Mouse (Mus musculus) intestine, embryonic 15.5 days (tissue): ENCODE measurements at regions not wholly inside any gene's neighbourhood (a gene's known extent, or its start where the extent isn't known, plus 50 kb on each side); places are given as distances from the start of the nearest gene placed in this dataset.

Source experiments
- ATAC-seq: fragments of 200-750 bp; cut with Nextera tagmentation; 2 replicates; pipeline ENCODE4 v1.8.0; 2017; ENCODE audit warnings: moderate TSS enrichment, moderate library complexity
- H3K27ac ChIP-seq: fragments of 300-500 bp; sonication (generic); 2 replicates; pipeline ENCODE4 v1.5.1; 2015; ENCODE audit warnings: mild to moderate bottlenecking, inconsistent platforms
- H3K27me3 ChIP-seq: fragments of 300-500 bp; sonication (generic); replicated peaks from 2 replicates; pipeline ENCODE4 v1.6.1; 2015; ENCODE audit warnings: inconsistent platforms
- H3K36me3 ChIP-seq: fragments of 300-500 bp; sonication (generic); 2 replicates; pipeline ENCODE4 v1.6.1; 2015; ENCODE audit warnings: inconsistent platforms
- H3K4me1 ChIP-seq: fragments of 300-500 bp; sonication (generic); replicated peaks from 2 replicates; pipeline ENCODE4 v1.6.1; 2015; ENCODE audit warnings: inconsistent platforms
- H3K4me2 ChIP-seq: fragments of 300-500 bp; sonication (generic); replicated peaks from 2 replicates; pipeline ENCODE4 v1.6.1; 2015; ENCODE audit warnings: mild to moderate bottlenecking, inconsistent platforms
- H3K4me3 ChIP-seq: fragments of 300-500 bp; sonication (generic); replicated peaks from 2 replicates; pipeline ENCODE4 v1.5.1; 2015; ENCODE audit warnings: inconsistent platforms
- H3K9ac ChIP-seq: fragments of 300-500 bp; sonication (generic); 2 replicates; pipeline ENCODE4 v1.6.1; 2015; ENCODE audit warnings: inconsistent platforms
- H3K9me3 ChIP-seq: fragments of 300-500 bp; sonication (generic); 2 replicates; pipeline ENCODE4 v1.6.1; 2016; ENCODE audit warnings: inconsistent platforms
- WGBS: fragments of 180-500 bp; shearing (Covaris S2); methylation state at CpG from one replicate; pipeline ENCODE4 v1.1.7; 2015; 5-methylcytosine and 5-hydroxymethylcytosine counted together

DNA sequence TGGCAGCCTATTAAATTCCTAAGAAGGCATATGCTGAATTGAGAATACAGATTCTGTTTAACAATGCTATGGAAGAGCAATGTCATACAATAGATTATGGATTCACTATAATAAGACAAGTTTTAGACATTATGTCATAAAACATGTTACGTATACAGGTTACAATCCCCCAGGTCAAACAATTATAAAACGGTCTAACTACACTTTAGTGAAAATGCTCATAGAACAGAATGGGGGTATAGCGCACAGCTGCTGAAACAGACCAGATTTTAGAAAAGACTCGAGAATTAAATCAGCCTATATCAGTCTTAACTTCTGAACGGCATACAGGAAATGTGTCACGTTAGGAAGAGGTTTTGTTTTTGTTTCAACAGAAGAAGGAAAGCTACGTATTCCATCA, 660.5 kb upstream of the Sel1l start:
- Histone ChIP-seq H3K9ac (no peak overlapping the region), H3K4me3 (no peak overlapping the region), H3K9me3 (no peaks in the 10 kb centered on the region), H3K36me3 (no peaks in the 10 kb centered on the region), H3K27me3 (no peaks in the 10 kb centered on the region), H3K27ac (no peak overlapping the region), H3K4me1 (no peaks in the 10 kb centered on the region), H3K4me2 (no peak overlapping the region)
- 65% methylated on average over 7 of the region's 7 CpGs for WGBS
- ATAC-seq = no peak

DNA sequence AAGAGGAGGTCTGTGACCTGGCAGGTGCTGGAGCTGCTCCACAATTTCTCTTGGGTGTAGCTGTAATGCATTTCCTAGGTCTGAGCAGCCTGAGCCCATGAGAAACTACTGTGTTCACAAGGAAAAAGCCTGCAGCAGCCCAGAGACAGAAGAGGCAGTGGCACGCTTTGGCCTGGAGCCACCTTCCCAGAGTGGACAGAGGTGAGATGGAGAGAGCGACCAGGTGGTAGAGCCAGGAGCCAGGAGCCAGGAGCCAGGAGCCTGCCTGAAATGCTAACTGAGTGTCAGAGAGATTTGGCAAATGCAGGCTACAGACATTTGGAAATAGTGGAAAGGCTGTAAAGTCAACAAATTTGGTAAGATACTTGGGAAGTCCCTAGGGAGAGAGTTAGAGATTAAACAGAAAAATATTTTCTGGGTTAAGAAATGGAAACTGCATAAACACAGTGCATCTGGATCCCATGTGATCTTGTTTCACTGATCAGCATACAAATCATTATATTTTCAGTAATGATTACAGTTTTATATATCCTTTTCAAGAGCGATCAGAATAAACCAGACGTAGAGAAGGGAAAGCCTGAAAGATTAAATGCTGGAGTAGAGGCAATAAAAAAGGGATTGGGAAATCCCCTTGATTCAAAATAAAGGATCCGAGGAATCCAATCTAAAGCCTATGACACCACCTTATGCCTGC, 660.0 kb upstream of the Sel1l start:
- Histone ChIP-seq H3K4me3 (no peak overlapping the region), H3K36me3 (no peaks in the 10 kb centered on the region), H3K9me3 (no peaks in the 10 kb centered on the region), H3K27me3 (no peaks in the 10 kb centered on the region), H3K4me1 (no peaks in the 10 kb centered on the region), H3K27ac (no peak overlapping the region), H3K4me2 (no peak overlapping the region), H3K9ac (no peak overlapping the region)
- no peak for ATAC-seq
- 73% methylated on average over 5 of the region's 5 CpGs for WGBS

DNA sequence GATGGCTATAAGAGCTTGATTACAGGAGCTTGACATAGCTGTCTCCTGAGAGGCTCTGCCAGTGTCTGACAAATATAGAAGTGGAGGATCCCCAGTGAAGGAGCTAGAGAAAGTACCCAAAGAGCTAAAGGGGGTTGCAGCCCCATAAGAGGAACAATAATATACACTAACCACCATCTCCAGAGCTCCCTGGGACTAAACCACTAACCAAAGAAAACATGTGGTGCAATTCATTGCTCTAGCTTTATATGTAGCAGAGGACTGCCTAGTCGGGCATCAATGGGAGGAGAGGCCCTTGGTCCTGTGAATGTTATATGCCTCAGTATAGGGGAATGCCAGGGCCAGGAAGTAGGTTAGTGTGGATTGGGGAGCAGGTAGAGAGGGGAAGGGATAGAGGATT, 635.0 kb upstream of the Sel1l start:
- no peak for ATAC-seq
- H3K27ac ChIP-seq = no peak overlapping the region
- H3K9ac ChIP-seq = no peak overlapping the region
- no peaks in the 10 kb centered on the region for H3K27me3 ChIP-seq
- H3K4me2 ChIP-seq = no peak overlapping the region
- WGBS = 83% methylated on average over 1 of the region's 1 CpGs
- H3K4me1 ChIP-seq = no peaks in the 10 kb centered on the region
- H3K9me3 ChIP-seq = no peaks in the 10 kb centered on the region
- no peaks in the 10 kb centered on the region for H3K36me3 ChIP-seq
- H3K4me3 ChIP-seq = no peak overlapping the region

DNA sequence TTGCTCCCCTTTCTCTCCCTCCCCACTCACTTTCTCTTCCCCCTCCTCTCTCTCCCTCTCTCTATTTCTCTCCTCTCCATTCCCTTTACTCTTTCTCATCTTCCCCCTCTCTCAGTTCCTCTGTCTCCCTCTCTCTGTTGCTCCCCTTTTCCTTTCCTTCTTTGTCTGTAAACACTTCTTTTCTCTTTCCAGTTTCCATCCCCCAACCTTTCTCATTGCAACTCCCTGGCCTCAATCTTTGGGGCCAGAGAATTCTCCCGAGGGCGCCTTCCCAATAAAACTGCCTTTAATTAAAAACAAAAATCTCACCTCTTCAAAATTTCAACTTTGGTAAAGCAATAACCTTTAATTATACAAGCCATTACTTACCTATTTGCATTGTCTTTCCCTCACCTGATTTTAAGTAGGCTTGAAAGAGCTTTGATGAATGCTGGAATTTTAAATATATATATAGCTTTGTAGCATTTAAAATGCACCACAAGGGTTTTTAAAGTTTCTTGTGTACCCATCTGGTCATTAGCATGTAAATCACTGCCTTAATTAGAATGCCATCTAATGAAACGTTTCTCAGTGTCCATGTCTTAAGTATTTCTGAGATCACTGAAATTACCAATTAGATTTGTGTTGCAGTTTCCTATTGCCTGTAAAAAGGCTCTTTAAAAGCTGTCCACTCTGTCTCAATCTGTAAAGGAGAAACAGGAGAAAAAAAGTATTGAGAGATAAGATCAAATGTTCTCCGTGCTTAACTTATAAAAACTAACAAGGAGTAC, 625.5 kb upstream of the Sel1l start:
- H3K9ac ChIP-seq = no peak overlapping the region
- no peaks in the 10 kb centered on the region for H3K27me3 ChIP-seq
- no peak overlapping the region for H3K27ac ChIP-seq
- H3K4me1 ChIP-seq = no peaks in the 10 kb centered on the region
- H3K36me3 ChIP-seq = no peaks in the 10 kb centered on the region
- WGBS = 62% methylated on average over 4 of the region's 4 CpGs
- no peak overlapping the region for H3K4me2 ChIP-seq
- no peak for ATAC-seq
- no peak overlapping the region for H3K4me3 ChIP-seq
- no peaks in the 10 kb centered on the region for H3K9me3 ChIP-seq

DNA sequence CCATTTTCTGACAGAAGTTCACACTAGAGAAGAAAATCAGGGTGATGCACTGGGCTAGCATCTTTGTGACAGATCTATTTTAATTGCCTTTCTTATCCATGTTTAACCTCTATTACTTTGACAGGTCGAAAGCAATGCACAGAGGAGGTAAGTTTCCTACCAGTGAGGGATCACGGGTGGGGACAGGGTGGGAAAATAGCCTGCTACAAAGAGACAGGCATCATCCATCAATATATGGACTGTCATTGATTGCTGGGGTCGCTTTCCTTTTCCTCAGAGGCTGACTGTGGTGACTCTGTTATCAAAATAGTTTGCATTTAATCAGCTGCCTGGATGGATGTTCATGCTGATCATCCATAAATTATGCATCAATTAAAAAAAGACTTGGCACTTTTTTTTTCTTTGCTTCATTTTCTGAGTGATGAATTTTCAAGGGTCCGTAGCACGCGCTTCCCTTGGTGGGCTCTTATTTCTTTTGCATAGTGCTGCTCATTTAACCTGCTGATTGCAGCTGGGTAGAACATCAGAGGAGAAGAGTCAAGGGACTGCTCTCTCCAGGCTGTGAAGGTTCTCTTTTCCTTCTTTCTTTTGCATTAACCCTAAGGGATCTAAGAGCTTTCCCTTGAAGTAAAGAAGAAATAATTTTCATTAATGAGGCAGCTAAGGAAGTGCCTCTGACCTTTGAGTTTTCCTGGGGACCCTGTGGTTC, 602.3 kb upstream of the Sel1l start:
- ATAC-seq = no peak
- Histone ChIP-seq H3K4me1 (no peaks in the 10 kb centered on the region), H3K9ac (no peak overlapping the region)

DNA sequence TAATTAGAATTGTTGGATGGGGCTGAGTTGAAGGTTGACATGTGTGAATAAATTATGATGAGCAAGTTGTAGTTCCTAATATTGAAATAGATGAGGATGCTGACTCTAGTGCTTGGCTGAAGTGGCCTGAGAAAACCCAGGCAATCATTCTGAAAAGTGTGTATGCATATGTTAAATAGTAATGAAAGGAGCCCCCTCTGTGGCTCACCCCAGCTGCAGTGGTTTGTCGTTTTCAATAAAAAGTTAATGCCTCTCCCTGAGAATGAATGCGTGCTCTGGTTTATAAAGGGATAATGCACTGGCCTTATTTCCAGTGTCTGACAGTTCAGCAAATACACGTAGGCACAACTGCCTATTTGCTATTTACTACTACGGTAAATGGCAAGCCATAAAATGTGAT, 569.5 kb upstream of the Sel1l start:
- no peak overlapping the region for H3K27ac ChIP-seq
- H3K36me3 ChIP-seq = no peaks in the 10 kb centered on the region
- WGBS = 72% methylated on average over 4 of the region's 4 CpGs
- H3K9ac ChIP-seq = no peak overlapping the region
- no peaks in the 10 kb centered on the region for H3K9me3 ChIP-seq
- no peak overlapping the region for H3K4me3 ChIP-seq
- no peaks in the 10 kb centered on the region for H3K4me1 ChIP-seq
- H3K4me2 ChIP-seq = no peak overlapping the region
- no peaks in the 10 kb centered on the region for H3K27me3 ChIP-seq
- no peak for ATAC-seq

More for the DNA sequence above, 602.3 kb upstream of the Sel1l start:
- Histone ChIP-seq H3K27me3 (no peaks in the 10 kb centered on the region), H3K36me3 (no peaks in the 10 kb centered on the region), H3K9me3 (no peaks in the 10 kb centered on the region), H3K27ac (no peak overlapping the region), H3K4me3 (no peak overlapping the region), H3K4me2 (no peak overlapping the region)
- 68% methylated on average over 6 of the region's 6 CpGs for WGBS

DNA sequence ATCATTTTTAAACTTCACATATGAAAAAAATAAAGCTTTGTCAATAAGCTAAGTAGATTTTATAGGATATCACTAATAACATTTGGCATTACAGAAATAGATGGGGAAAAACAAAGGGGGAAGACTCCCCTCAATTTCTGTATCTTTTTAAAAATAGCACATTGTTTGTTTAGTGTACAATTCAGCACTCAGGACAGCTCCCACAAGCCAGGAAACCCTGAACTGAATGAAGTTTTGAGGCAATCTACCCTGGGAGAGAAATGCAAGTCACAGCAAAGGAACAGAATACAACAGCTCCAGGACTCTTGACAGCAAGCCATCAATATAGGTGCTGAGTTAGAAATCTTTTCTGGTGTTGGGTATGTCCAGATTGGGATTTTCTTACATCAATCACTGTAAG, 556.5 kb upstream of the Sel1l start:
- no peak overlapping the region for H3K4me2 ChIP-seq
- ATAC-seq = no peak

DNA sequence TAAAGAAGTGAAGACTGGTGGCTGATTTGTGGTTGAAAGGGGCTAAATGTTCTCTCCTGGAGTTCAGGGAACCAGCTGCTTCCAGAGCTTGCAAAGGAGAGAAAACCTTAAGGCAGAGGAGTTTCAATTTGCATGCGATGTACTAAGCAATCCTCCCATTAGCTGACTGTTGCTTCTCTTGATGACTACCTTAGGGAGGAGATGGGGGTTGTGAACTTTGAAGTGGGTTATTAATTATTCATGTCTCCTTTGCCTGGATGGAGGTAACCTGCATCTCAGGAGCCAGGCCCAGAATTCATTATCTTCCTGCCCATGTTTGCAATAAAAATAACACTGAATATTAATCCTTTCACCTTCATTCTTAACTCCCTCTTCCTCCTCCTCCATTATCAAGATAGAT, 552.0 kb upstream of the Sel1l start:
- no peak for ATAC-seq
- Histone ChIP-seq H3K4me2 (no peak overlapping the region), H3K36me3 (no peaks in the 10 kb centered on the region), H3K9me3 (no peaks in the 10 kb centered on the region), H3K4me1 (no peaks in the 10 kb centered on the region), H3K4me3 (no peak overlapping the region), H3K27ac (no peak overlapping the region), H3K9ac (no peak overlapping the region), H3K27me3 (no peaks in the 10 kb centered on the region)
- WGBS = 36% methylated on average over 1 of the region's 1 CpGs

More for the DNA sequence above, 556.5 kb upstream of the Sel1l start:
- Histone ChIP-seq H3K36me3 (no peaks in the 10 kb centered on the region), H3K9me3 (no peaks in the 10 kb centered on the region), H3K27me3 (no peaks in the 10 kb centered on the region), H3K4me1 (no peaks in the 10 kb centered on the region), H3K27ac (no peak overlapping the region), H3K4me3 (no peak overlapping the region), H3K9ac (no peak overlapping the region)

DNA sequence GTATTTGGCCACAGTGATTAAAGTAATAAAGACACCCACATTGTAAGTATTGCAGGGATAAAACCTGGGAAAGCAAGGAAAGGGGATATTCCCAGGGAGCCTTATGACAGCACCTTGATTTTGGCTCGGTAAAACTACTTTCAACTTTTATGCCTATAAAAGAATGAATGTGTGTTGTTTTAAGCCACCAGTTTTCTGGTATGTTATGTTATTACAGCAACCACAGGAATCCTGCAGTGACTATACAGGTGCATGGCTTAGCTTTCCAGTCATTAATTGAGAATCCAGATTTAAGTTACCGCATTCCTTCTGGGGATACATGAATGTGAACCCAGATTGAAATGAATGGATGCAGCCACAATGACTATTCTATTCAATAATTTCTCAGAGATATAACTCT, 537.2 kb upstream of the Sel1l start:
- H3K9ac ChIP-seq = no peak overlapping the region
- 91% methylated on average over 2 of the region's 2 CpGs for WGBS

DNA sequence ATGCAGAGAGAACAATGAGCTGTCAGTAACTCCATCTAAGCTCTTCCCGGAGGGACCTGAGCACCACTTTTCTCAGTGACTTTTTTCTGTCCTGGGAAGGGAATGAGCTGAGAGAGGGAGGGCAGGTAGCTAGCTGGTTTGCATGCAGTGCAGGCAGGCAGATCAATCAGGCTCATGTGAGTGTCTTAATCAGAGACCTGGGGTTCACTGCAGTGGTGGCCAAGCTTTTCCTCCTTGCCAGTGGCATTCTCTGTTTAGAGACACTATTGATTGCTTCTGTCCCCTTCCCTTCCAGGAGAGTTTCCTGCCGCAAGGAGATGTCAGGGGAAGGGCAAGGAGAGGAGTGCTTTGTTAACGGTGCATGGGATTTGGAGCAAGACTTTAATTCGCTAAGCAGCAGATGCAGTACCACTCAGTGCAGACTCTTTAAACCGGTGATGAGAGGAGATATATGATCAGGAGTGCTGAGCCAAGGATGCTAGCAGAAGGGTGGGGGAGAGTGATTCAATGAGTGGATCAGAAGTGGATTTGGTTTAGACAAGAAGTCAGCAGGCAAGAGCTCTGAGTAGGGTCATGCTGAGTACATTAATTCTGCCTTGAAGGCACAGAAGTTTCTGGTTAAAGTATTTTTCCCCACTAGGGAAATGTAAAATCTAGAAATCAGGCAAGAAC, 535.4 kb upstream of the Sel1l start:
- H3K9ac ChIP-seq = no peak overlapping the region

More for the DNA sequence above, 537.2 kb upstream of the Sel1l start:
- no peak for ATAC-seq
- H3K4me1 ChIP-seq = no peaks in the 10 kb centered on the region
- H3K27me3 ChIP-seq = no peaks in the 10 kb centered on the region
- no peak overlapping the region for H3K27ac ChIP-seq
- H3K4me3 ChIP-seq = no peak overlapping the region
- no peak overlapping the region for H3K4me2 ChIP-seq
- no peaks in the 10 kb centered on the region for H3K36me3 ChIP-seq
- H3K9me3 ChIP-seq = no peaks in the 10 kb centered on the region

DNA sequence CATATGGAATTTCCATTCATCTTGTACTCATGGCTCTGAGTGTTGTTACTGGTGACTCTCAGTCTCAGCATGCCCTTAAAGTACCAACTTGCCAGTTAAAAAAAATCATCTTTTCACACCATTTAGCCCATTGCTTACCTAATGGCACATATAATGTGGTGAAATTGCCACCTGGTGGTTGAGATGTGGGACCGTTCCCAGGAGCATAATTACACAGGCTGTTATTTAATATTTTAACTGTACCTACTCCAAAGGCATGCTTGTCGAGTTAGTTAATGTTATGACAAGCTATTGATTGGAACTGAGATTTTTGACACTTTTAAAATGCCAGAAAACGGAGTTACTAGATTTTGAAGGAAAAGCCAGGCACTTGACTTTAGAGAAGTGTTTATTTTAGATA, 530.2 kb upstream of the Sel1l start:
- no peak for ATAC-seq
- H3K4me1 ChIP-seq = no peaks in the 10 kb centered on the region
- no peaks in the 10 kb centered on the region for H3K9me3 ChIP-seq
- H3K27ac ChIP-seq = no peak overlapping the region
- H3K27me3 ChIP-seq = no peaks in the 10 kb centered on the region
- H3K4me3 ChIP-seq = no peak overlapping the region
- H3K36me3 ChIP-seq = no peaks in the 10 kb centered on the region
- 58% methylated on average over 3 of the region's 3 CpGs for WGBS
- no peak overlapping the region for H3K9ac ChIP-seq
- H3K4me2 ChIP-seq = no peak overlapping the region

More for the DNA sequence above, 535.4 kb upstream of the Sel1l start:
- Histone ChIP-seq H3K27me3 (no peaks in the 10 kb centered on the region), H3K4me2 (no peak overlapping the region), H3K36me3 (no peaks in the 10 kb centered on the region), H3K9me3 (no peaks in the 10 kb centered on the region), H3K27ac (no peak overlapping the region), H3K4me1 (no peaks in the 10 kb centered on the region), H3K4me3 (no peak overlapping the region)
- WGBS = 23% methylated on average over 5 of the region's 5 CpGs
- no peak for ATAC-seq

DNA sequence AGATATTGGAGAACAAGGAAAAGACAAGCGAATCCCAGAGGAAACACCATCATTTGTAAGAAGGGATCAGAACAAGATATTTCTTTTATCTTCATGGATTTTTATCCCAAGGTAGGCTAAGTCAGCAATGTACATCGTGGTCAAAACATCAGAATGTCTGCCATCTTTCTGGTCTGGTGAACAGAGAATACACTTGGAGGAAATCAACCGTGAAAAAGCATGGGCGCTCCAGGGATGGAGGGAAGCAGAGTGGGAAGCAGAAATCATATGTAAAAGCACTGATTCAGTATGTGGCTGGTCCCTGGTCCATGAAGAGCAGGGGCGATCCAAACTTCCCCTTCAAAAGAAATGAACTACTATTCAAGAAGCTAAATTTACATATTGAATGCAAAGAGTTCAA, 517.0 kb upstream of the Sel1l start:
- ATAC-seq = no peak
- H3K27ac ChIP-seq = no peak overlapping the region
- H3K4me3 ChIP-seq = no peak overlapping the region
- H3K27me3 ChIP-seq = no peaks in the 10 kb centered on the region
- no peaks in the 10 kb centered on the region for H3K4me1 ChIP-seq
- 90% methylated on average over 5 of the region's 5 CpGs for WGBS
- H3K36me3 ChIP-seq = no peaks in the 10 kb centered on the region
- H3K4me2 ChIP-seq = no peak overlapping the region
- H3K9ac ChIP-seq = no peak overlapping the region
- no peaks in the 10 kb centered on the region for H3K9me3 ChIP-seq
